Mouse (Mus musculus): ENCODE data around the gene Polr2g.

The Polr2g gene

DNA sequence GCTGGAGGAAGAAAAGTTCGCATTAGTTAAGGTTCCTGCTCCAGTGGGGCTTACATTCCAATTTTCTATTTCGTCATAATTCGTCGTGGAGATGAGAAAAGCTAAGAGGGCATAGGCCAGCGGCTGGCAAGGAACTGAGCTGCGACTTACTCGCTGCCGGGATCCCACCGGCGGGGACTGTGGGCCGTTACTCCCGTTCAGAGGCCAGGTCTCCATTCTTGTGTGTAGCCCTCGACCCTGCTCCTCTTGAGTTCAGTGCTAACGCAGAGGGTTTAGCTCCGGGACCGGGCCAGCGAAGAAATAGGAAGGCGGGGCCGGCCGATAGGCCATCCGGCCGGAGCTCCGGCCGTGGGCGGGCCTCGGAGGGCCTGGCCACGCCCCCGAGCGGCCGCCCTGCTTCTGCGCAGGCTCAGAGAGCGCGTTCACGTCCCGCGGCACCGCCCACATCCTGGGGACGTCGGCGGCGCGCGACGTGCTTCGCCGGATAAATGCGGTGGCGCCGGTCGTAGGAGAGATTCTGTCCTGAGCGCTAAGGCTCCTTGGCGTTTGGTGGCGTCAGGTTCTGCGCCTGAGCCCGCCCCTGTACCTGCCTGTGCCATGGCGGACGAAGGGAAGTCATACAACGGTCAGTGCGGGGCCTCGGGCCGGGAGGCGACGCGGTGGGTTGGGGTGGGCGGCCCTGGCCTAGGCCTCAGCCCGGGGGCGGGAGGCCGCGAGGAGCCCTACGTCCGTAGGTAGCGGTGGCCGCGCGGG is 41.6 kb downstream of the Polr2g start, which contains the start of gene Nxf1:
Nxf1 (plus strand) TSS at position 439 of the 753 bp plus-strand sequence.
- peak; percentile 89 to 92 for DNase-seq

DNA sequence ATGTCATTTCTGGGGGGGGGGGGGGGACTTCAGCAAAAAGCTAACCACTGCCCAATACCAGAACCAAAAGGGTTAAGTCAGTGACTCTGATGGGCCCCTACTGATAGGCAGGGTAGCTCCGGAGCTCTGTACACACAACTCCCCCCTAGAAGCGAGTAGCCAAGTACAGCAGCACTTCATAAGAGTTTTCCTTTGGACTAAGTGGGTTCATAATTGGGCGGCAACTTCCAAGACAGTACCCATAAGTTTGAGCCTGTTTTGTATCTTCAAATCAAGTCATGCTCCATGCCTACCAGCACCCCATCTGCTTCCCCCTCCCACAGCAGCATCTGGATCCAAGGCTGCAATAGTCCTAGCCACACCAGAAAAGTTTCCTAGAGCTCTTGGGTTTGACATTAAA is 42.7 kb downstream of the Polr2g start:
- DNase-seq: no peak

DNA sequence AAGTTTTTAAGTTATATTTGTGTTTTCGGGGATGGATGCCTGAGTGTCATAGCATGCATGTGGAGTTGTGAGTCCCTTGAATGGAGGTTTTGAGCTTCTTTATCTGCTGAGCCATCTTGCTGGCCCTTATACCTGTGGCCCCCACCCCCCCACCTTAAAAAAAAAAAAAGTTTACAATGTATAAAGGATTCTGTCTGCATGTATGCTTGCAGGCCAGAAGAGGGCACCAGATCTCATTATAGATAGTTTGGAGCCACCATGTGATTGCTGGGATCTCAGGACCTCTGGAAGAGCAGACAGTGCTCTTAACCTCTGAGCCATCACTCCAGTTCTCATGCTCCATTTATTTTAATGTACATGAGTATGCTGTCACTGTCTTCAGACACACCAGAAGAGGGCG is 51.0 kb downstream of the Polr2g start:
- no peak for DNase-seq

DNA sequence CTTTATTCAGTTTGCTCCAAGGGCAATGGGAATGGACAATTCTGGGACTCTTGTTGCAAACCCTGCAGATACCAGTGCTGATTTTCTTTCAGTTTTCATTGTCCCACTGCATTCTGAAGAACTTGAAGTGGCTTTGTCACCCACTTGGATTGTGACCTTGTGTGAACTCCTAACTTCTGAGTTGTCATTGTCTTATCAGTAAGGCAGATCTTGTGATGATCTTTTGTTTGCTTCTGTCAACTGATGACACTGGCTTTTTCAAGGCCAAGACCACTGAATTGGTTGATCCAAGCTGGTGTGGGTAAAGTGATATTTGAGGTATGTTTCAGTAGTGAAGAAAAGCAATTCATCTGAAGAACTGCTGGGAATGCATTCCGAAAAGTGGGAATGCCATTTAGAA is 53.0 kb downstream of the Polr2g start:
- DNase-seq: no peak

Data from lung, adult 18-20 months (tissue).